Mouse (Mus musculus) heart, adult 2 months (tissue): ENCODE results near the gene Macrod2.
A peak's percentile ranks its signal among the peaks of the same experiment; 100 is the strongest.

ENCODE experiments used
- CTCF ChIP-seq: fragments of 200-600 bp; IDR thresholded peaks from 2 replicates; pipeline ENCODE4 v1.8.1; 2022; ENCODE audit warnings: antibody characterized with exemption, mild to moderate bottlenecking, moderate library complexity
- EP300 ChIP-seq: fragments of 200-500 bp; IDR thresholded peaks from 2 replicates; pipeline ENCODE4 v1.6.1; 2011; ENCODE audit warnings: low read depth, low read length, control low read depth; ENCODE audit not compliant: insufficient read depth
- POLR2A ChIP-seq: fragments of 200-500 bp; IDR thresholded peaks from 2 replicates; pipeline ENCODE4 v1.6.1; 2011; ENCODE audit warnings: mild to moderate bottlenecking, low read depth, low read length, control low read depth; ENCODE audit not compliant: insufficient read depth

DNA sequence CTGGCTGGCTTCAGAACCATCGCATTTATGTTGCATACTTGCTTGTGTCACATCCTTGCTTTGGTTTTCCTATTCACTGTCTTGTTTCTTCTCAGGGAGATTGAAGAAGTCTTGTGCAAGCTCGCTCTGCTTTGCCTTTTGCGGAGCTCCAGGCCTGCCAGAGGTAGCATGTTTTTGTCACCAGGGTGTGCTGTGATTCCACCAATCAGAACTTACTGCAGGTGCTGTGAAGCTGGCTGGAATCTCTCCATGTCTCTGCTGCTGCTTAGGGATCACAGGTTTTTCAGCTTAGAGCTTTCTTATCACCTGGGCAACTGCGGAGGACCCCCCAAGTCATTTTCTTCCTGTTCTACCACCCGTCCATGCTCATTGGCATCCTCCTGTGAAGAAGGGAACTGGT, 105.8 kb downstream of the Macrod2 start:
- no peak for TF ChIP-seq POLR2A
- no peak for TF ChIP-seq EP300
- peak; percentile 41 for TF ChIP-seq CTCF
